Mouse (Mus musculus) midbrain, embryonic 12.5 days (tissue): ENCODE measurements around the gene Taar8c. TPM values are rescaled to one million over a fixed set of nuclear protein-coding genes. Genes with fewer than 3 reads are reported as not detected.
"Not testable (repeated sequence)": the region's sequence is repeated elsewhere in the genome, so short reads cannot be mapped to it uniquely, and the experiment has no call there.

Source experiments
- ATAC-seq: fragments of 200-750 bp; cut with Nextera tagmentation; 2 replicates; pipeline ENCODE4 v1.8.0; 2017; ENCODE audit warnings: low read depth, moderate TSS enrichment, moderate library complexity; ENCODE audit not compliant: low FRiP score
- H3K27ac ChIP-seq: fragments of 300-500 bp; sonication (generic); replicated peaks from 2 replicates; pipeline ENCODE4 v1.5.1; 2016; ENCODE audit warnings: mild to moderate bottlenecking
- H3K27me3 ChIP-seq: fragments of 300-500 bp; sonication (generic); 2 replicates; pipeline ENCODE4 v1.6.1; 2016; ENCODE audit warnings: mild to moderate bottlenecking
- H3K36me3 ChIP-seq: fragments of 300-500 bp; sonication (generic); 2 replicates; pipeline ENCODE4 v1.6.1; 2016
- H3K4me1 ChIP-seq: fragments of 300-500 bp; sonication (generic); 2 replicates; pipeline ENCODE4 v1.6.1; 2016
- H3K4me2 ChIP-seq: fragments of 300-500 bp; sonication (generic); replicated peaks from 2 replicates; pipeline ENCODE4 v1.6.1; 2016; ENCODE audit warnings: mild to moderate bottlenecking, moderate library complexity
- H3K4me3 ChIP-seq: fragments of 300-500 bp; sonication (generic); 2 replicates; pipeline ENCODE4 v1.5.1; 2016; ENCODE audit warnings: mild to moderate bottlenecking
- H3K9ac ChIP-seq: fragments of 300-500 bp; sonication (generic); replicated peaks from 2 replicates; pipeline ENCODE4 v1.6.1; 2016; ENCODE audit warnings: mild to moderate bottlenecking, moderate library complexity
- H3K9me3 ChIP-seq: fragments of 300-500 bp; sonication (generic); 2 replicates; pipeline ENCODE4 v1.6.1; 2016; ENCODE audit warnings: mild to moderate bottlenecking
- WGBS: fragments of 180-500 bp; shearing (Covaris S2); methylation state at CpG from one replicate; pipeline ENCODE4 v1.1.7; 2016; 5-methylcytosine and 5-hydroxymethylcytosine counted together
- polyA plus RNA-seq: library from polyadenylated mRNA; unstranded; fragments of >200 nt; fragmentation: Nextera tagmentation; extraction: Ambion mirVana; gene quantifications from 2 replicates; pipeline ENCODE4 v1.2.1, GENCODE M21; 2016

Gene Taar8c
- polyA plus RNA-seq, result not detected in 2 replicates

DNA sequence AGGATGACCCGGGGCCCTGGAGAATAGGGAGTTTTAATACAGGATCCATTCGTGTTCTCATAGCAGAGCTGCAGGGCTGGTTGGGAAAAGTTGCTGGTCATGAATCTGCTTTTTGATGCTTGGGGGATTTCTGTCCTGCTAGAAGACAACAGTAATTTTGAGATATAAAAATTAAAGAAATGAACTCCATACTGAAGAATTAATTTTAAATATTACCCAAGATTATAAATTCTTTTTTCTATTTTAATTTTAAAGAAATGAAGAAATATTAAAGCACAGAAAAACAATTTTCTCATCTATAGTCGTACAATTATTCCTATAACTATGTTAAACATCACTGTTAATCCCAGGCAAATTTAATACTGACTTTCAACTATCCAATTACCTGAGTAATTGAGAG is at the start of gene Taar8c:
Gene Taar8c (minus strand): TSS at position 101 of the 400 bp plus-strand sequence.
- H3K9ac ChIP-seq, ATAC-seq: not testable (repeated sequence)

DNA sequence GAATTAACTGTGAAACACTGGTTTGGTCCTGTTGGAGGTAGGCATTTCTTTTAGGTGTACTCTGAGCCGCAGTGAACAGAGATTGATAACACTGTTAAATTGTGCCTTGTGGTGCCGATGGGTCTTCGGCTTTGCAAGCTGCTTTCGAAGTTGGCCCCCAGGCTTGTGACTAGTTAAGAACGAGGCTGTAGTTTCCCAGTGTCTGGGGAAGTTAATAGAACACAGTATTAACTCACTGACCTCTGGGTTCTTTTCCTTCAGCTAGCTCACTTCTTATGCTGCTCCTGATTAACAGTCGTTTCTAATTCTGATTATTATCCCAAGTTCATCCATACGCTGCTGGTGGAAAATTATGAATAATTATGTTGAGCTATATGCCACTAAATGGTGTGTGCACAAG is 48.4 kb upstream of the Taar8c start:
- no peak overlapping the region for H3K27ac ChIP-seq
- H3K27me3 ChIP-seq, result no peaks in the 10 kb centered on the region
- 61% methylated on average over 7 of the region's 7 CpGs for WGBS
- peaks cover 5% of the 10 kb centered on the region; the same call in 1 of the 2 replicates for H3K4me1 ChIP-seq
- ATAC-seq, result no peak
- H3K9me3 ChIP-seq, result no peaks in the 10 kb centered on the region
- H3K9ac ChIP-seq, result no peak overlapping the region; the same call in 1 of the 2 replicates
- H3K4me3 ChIP-seq, result peak overlapping the region; percentile 84
- no peaks in the 10 kb centered on the region for H3K36me3 ChIP-seq
- H3K4me2 ChIP-seq, result peak overlapping the region; percentile 62

More for the DNA sequence above, at the start of gene Taar8c:
- H3K27me3 ChIP-seq, H3K36me3 ChIP-seq, H3K4me1 ChIP-seq, H3K9me3 ChIP-seq, H3K4me3 ChIP-seq, H3K4me2 ChIP-seq, H3K27ac ChIP-seq: not testable (repeated sequence)
- WGBS, result 90% methylated on average over 1 of the region's 3 CpGs

DNA sequence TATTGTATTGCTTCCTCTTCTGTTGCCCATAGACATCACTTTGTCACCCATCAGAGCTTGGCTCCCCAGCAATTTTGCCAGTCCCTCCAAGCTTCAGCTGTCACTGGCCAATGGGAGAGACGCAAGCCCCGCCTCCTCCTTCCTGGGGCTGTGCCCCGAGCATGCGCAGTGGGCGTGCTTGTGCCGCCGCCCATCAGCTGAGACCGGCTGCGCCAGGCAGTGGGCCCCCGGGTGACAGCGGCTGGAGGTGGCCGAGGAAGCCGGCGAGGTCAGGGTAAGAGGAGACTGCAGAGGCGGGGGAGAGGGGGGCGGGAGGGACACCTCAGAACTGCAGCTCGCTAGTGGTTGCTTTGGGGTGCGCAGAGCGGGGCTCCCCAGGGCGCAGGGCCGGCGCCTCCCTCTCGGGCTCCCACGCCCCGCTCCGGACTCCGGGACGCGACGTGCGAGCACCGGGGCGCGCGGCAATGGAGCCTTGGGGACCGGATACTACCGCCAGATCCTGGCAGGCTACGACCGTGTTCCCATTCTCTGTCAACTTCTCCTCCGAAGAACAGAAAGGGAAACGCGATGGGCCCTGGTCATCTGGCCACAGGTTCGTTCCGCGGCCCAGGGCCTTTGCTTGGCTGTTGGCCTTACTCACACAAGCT is 47.5 kb upstream of the Taar8c start, which contains the start of gene Stx7:
Gene Stx7 (plus strand): TSS at position 168 of the 647 bp plus-strand sequence.
- no peaks in the 10 kb centered on the region for H3K36me3 ChIP-seq
- ATAC-seq, result peak; percentile 99
- peak within 1 kb of the TSS; percentile 75 for H3K27ac ChIP-seq
- peak within 1 kb of the TSS; percentile 62 for H3K4me2 ChIP-seq
- peak within 1 kb of the TSS; percentile 78 for H3K9ac ChIP-seq
- H3K4me3 ChIP-seq, result peak within 1 kb of the TSS; percentile 84
- peaks cover 5% of the 10 kb centered on the region; the same call in 1 of the 2 replicates for H3K4me1 ChIP-seq
- WGBS, result 0% methylated on average over 39 of the region's 45 CpGs
- H3K9me3 ChIP-seq, result no peaks in the 10 kb centered on the region
- no peaks in the 10 kb centered on the region for H3K27me3 ChIP-seq

DNA sequence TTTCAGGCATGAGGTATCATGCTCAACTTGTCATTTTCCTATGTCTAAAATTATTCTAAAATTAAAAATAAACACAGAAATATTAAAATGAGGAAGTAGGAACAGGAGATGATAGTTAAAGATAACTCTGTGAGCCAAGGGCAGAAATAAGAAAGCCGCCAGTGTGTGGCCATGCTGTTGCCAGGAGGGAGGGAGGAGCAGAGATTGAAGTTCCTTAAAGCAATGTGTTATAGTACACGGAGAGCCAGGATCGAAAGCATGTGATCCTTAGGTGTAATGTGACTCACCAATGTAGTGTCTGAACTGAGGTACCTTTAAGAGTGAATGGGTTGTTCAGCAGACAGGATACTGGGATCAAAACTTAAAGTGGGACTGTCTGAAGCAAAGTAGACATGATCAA is 41.0 kb upstream of the Taar8c start:
- H3K4me1 ChIP-seq, result no peaks in the 10 kb centered on the region
- no peak overlapping the region for H3K4me2 ChIP-seq
- H3K9me3 ChIP-seq, result no peaks in the 10 kb centered on the region
- no peak for ATAC-seq
- H3K9ac ChIP-seq, result no peak overlapping the region
- no peak overlapping the region for H3K4me3 ChIP-seq
- H3K27ac ChIP-seq, result no peak overlapping the region
- no peaks in the 10 kb centered on the region for H3K36me3 ChIP-seq
- 90% methylated on average over 3 of the region's 3 CpGs for WGBS
- H3K27me3 ChIP-seq, result no peaks in the 10 kb centered on the region

DNA sequence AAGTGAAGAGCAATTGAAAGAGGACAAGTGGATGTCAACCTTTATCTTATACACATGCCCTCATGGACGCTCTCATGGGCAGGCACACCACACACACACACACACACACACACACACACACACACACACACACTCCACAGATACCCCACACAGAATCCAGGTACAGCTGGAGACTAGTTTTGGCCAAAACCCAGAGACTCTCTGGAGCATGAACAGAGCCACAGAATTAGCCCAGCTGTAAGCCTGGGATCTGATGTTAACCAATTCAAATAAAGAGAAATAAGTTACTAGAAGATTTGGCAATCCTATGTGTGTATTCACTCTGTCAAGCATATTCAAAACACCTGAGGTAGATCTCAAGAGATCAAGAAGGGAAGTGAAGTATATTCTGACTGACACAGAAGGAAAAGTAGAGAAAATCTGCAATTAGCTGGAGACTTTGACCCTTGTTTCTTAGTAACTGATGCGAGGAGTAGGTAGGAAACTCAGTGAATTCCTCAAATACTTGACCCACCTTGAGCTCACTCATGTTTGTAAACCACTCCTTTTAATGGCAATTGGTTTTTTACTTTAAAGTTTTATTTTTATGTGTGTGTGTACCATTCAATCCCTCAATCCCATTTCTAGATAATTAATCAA is 37.0 kb upstream of the Taar8c start:
- H3K27me3 ChIP-seq, result no peaks in the 10 kb centered on the region
- ATAC-seq, result no peak
- H3K9ac ChIP-seq, result no peak overlapping the region
- no peak overlapping the region for H3K4me3 ChIP-seq
- H3K4me2 ChIP-seq, result no peak overlapping the region
- H3K4me1 ChIP-seq, result no peaks in the 10 kb centered on the region
- H3K9me3 ChIP-seq, result no peaks in the 10 kb centered on the region
- no peaks in the 10 kb centered on the region for H3K36me3 ChIP-seq
- H3K27ac ChIP-seq, result no peak overlapping the region
- WGBS, result 96% methylated on average over 2 of the region's 2 CpGs

DNA sequence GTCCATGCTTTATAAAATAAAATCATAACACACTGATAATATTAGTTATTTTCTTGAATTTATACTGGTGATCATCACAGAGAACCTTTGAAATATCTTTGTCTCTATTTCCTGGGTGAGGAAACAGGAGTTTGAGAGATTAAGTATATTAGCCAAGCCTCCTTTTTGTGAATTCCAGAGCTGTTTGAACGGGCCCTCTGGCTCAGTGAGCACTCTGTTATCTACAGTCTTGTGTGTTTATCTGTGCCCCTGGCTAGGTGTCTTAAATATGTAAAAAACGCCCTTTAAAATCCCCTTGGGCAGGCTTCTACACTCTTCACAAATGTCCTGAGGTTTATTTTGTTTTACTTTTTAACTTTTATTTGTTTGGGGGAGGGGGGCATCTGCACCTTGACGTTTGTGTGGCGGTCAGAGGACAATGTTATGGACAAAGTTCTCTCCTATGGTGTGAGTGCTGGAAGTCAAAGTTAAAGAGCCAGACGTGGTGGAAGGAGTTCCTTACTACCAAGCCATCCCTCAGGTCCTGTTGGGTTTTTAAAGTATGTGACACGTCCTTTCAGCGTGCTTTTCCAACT is 32.4 kb upstream of the Taar8c start:
- 58% methylated on average over 7 of the region's 7 CpGs for WGBS
- no peak overlapping the region for H3K4me3 ChIP-seq
- peaks cover 4% of the 10 kb centered on the region; the same call in 1 of the 2 replicates for H3K4me1 ChIP-seq
- H3K27ac ChIP-seq, result no peak overlapping the region
- H3K9ac ChIP-seq, result no peak overlapping the region
- no peak for ATAC-seq
- H3K9me3 ChIP-seq, result no peaks in the 10 kb centered on the region
- H3K36me3 ChIP-seq, result no peaks in the 10 kb centered on the region
- H3K4me2 ChIP-seq, result no peak overlapping the region
- no peaks in the 10 kb centered on the region for H3K27me3 ChIP-seq

DNA sequence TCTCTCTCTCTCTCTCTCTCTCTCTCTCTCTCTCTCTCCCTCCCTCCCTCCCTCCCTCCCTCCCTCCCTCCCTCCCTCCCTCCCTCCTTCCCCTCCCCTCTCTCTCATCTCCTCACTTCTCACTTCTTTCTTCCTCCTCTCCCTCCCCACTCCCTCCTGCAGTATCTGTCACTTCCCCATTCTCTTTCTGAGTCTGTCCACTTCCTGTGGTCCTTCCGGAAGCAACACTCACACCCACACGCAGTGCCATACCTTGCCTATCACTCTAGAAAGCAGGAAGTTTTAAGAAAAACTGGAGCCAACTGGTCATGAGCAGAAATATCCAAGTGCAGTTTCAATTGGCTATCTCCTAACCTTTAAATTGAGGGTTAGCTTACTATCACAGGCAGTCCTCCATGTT is 31.4 kb upstream of the Taar8c start:
- Histone ChIP-seq H3K9me3 (no peaks in the 10 kb centered on the region), H3K4me2 (no peak overlapping the region), H3K4me1 (peaks cover 4% of the 10 kb centered on the region; the same call in 1 of the 2 replicates), H3K4me3 (no peak overlapping the region), H3K9ac (no peak overlapping the region), H3K27me3 (no peaks in the 10 kb centered on the region), H3K36me3 (no peaks in the 10 kb centered on the region), H3K27ac (no peak overlapping the region)
- 57% methylated on average over 2 of the region's 2 CpGs for WGBS
- no peak for ATAC-seq

DNA sequence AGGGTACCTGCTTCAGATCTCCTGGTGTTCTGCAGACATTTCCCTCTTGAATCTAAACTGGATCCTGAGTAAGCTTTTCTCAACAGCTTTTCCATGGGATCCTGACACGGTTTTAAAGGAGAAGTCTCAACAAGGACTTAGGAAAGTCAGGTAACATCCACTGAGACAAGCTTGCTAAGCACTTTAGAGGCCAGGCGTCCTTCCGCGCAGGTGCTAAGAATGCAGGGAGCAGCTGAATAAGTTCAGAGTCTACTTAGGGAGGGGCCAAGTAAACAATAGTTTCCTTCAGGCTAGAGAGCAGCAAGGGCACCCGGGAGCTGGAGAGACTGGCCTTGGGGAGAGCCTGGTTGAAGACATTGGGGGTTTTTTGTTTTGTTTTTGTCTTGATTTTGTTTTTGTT is 30.6 kb upstream of the Taar8c start:
- H3K9ac ChIP-seq, result no peak overlapping the region
- no peak for ATAC-seq
- H3K9me3 ChIP-seq, result no peaks in the 10 kb centered on the region
- H3K4me3 ChIP-seq, result no peak overlapping the region
- H3K4me1 ChIP-seq, result peaks cover 4% of the 10 kb centered on the region; the same call in 1 of the 2 replicates
- H3K36me3 ChIP-seq, result no peaks in the 10 kb centered on the region
- no peaks in the 10 kb centered on the region for H3K27me3 ChIP-seq
- WGBS, result 9% methylated on average over 5 of the region's 5 CpGs
- H3K27ac ChIP-seq, result no peak overlapping the region
- H3K4me2 ChIP-seq, result no peak overlapping the region

DNA sequence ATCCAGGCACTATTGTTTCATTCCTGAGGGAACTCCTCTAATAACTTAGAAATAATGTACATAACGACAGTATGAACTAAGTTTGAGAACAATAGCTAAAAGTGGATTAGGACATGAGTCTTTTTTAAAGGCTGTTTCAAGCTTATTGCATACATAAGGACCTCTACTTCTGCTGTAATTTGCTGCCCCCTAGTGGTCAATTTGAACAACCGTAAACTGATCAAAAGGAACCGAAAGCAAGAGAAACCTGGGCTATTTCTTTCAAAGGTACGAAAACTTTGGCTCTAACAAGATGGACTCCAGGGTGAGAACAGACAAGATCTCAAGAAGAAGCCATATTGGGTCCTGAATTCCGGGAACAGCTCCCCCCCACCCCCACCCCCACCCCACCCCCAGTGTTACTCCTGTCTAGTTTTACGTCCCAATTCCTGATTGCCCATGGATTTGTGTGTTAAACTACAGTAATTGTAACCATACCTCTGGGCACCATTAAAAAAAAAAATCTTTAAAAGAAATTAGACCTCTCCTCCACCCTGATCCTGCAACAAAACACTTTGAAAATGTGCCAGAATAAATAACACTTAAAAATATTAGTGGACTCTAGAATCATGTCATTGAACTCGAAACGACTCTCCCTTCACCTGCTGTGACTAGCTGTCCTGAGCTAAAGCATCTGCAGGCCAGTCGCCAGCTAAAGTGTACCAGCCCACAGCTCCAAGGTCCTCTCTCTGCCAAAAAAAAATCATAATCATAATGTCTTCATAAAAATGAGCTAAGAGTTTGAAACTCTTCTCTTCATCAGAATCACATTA is 29.9 kb upstream of the Taar8c start:
- Histone ChIP-seq H3K4me2 (peak overlapping the region; percentile 32), H3K9ac (no peak overlapping the region), H3K27me3 (no peaks in the 10 kb centered on the region)

DNA sequence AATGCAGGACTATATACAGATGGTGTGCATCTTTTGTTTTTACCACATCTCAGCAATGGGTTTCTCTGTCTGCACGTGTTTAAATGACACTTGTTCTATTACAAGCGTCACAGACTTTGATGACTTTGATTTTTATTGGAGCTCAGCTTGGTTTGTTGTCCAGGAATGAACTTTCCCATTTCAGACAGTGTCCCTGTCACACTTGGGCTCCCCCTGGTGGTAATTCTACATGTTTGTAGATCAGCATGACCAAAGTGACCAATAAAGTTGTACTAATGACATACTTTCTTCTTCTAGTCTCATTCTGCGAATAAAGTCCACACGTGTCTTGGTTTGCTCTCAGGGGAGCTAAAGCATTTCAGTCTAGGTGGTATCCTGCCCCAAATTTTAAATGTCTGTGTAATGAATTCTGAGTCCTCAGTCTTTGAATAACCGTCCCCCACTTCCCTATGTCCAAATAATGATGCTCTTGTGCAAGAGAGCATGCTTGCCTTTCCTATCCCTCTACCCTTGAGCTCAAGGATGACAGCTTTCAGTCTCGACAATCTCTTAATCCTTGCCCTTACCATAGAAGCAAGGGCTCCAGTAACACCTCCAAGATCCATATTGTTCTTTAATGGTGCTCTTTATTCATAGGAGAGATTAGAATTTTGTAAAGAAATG is 9.5 kb upstream of the Taar8c start:
- peak; percentile 54; the same call in 1 of the 2 replicates for ATAC-seq
- Histone ChIP-seq H3K9me3 (0 out of 2 replicates have a peak, but pooled peaks cover 4% of the 10 kb centered on the region), H3K27ac (no peak overlapping the region), H3K4me1 (no peaks in the 10 kb centered on the region; the same call in 1 of the 2 replicates), H3K36me3 (no peaks in the 10 kb centered on the region), H3K4me2 (no peak overlapping the region), H3K27me3 (0 out of 2 replicates have a peak, but pooled peaks cover 3% of the 10 kb centered on the region), H3K9ac (no peak overlapping the region), H3K4me3 (no peak overlapping the region)
- 53% methylated on average over 6 of the region's 6 CpGs for WGBS

More for the DNA sequence above, 29.9 kb upstream of the Taar8c start:
- Histone ChIP-seq H3K4me3 (no peak overlapping the region), H3K4me1 (peaks cover 4% of the 10 kb centered on the region; the same call in 1 of the 2 replicates), H3K27ac (no peak overlapping the region), H3K36me3 (no peaks in the 10 kb centered on the region), H3K9me3 (no peaks in the 10 kb centered on the region)
- 19% methylated on average over 9 of the region's 9 CpGs for WGBS
- peak; percentile 65 for ATAC-seq

DNA sequence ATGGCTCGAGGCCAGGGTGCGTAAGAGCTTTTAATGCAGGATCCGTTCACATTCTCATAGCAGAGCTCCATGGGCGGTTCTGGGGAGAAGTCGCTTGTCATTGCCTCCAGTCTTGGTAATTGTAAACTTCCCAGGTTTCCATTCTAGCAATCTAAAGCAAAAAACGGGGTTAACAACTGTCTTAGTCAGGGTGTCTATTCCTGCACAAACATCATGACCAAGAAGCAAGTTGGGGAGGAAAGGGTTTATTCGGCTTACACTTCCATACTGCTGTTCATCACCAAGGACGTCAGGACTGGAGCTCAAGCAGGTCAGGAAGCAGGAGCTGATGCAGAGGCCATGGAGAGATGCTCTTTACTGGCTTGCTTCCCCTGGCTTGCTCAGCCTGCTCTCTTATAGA is 7.7 kb upstream of the Taar8c start, which contains the start of gene Taar9:
Gene Taar9 (minus strand): TSS at position 101 of the 400 bp plus-strand sequence.
- 86% methylated on average over 8 of the region's 8 CpGs for WGBS
- not testable (repeated sequence) for H3K27me3 ChIP-seq, H3K4me2 ChIP-seq, H3K4me3 ChIP-seq, H3K27ac ChIP-seq, H3K9ac ChIP-seq, H3K36me3 ChIP-seq, H3K4me1 ChIP-seq, ATAC-seq, H3K9me3 ChIP-seq
